Mouse (Mus musculus) gastrocnemius, adult 2 months (tissue): ENCODE measurements around the gene Slc8a1. TPM values are rescaled to one million over a fixed set of nuclear protein-coding genes. Genes with fewer than 3 reads are reported as not detected.

Experiments used
- DNase-seq: peaks from one replicate; pipeline ENCODE4 v3.0.0; 2022
- H3K27ac ChIP-seq: fragments of 200-600 bp; 2 replicates; pipeline ENCODE4 v1.8.1; 2022; ENCODE audit warnings: mild to moderate bottlenecking
- H3K4me3 ChIP-seq: fragments of 200-600 bp; 2 replicates; pipeline ENCODE4 v1.8.1; 2022; ENCODE audit warnings: mild to moderate bottlenecking, moderate library complexity
- CTCF ChIP-seq: fragments of 200-600 bp; IDR thresholded peaks from 2 replicates; pipeline ENCODE4 v1.8.1; 2022; ENCODE audit warnings: antibody characterized with exemption, mild to moderate bottlenecking, moderate library complexity
- intact Hi-C: fragments of 180-260 bp; cut with DNase I; formaldehyde crosslinking; loops from one replicate; pipeline ENCODE4 v1.15.1; 2025
- total RNA-seq, 2 experiments: library from RNA; stranded (reverse); gene quantifications; 2 replicates each; pipeline ENCODE4 v1.2.3; 2021

The Slc8a1 gene
- total RNA-seq, 2 experiments from 2014 or later = 15.9 to 19.9 TPM

DNA sequence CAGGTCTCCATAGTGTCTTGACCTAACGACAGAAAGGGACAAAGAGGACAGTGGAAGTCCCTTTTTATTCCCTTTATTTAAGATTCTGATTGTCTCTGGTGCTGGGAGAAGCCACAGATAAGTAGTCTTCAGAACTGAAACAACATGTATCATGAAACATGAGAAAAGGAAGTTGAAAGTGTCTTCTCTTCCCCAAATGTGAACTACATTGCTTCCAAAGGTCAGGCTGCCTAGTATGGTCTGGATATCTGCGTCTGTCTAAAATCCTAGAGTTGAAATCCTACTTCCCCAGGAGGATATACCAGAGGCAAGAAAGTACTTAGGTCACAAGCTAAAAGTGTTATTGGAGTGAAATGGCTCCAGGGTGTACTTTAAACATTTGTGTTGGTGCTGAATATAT, 34.9 kb downstream of the Slc8a1 start:
- H3K4me3 ChIP-seq = peak overlapping the region; percentile 65
- no peak for TF ChIP-seq CTCF
- H3K27ac ChIP-seq = peak overlapping the region; percentile 61
- intact Hi-C loops = loop anchor here (2.0 kb wide), 1 partner anchor 30 kb away; no protein-coding TSS in a partner anchor
- no peak for DNase-seq

DNA sequence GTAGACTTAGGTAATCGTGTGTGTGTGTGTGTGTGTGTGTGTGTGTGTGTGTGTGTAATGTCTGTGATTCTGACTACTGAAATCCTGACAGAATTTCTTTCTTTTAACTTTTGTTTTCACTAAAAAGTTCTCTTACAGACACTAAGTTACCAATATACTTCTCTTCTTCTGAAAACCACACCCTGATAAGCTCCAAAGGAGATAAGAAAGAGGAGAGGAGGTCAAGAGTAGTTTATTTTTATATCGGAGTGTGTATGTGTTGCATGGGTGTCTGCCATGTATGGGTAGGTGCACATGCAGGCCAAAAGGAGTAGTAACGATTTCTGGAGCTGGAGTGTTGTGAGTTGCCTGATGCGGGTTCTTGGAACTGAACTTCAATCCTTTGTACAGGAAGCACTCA, 36.5 kb downstream of the Slc8a1 start:
- Histone ChIP-seq H3K4me3 (no peak overlapping the region), H3K27ac (no peak overlapping the region)
- DNase-seq = no peak
- intact Hi-C loops = loop anchor here (2.0 kb wide), 1 partner anchor 29 kb away; no protein-coding TSS in a partner anchor
- TF ChIP-seq CTCF = no peak

DNA sequence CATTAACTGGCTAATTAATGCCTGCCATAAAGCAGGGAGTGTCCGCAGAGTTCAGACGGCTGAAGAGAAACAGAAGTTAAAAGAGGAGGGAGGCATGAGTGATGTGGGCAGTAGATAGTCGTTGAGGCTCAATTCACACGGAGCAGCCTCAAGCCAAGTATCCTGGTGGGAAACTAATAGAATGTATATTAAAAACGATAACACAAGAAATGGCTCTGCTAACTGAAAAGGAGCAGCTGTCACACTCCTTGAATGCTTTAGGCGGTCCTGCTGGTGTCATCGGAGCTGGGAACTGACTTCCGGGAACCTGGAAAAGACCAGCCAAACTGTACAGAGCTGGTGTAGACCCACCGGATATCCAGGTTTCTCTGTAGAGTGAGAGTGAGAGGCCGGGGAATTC, 39.4 kb downstream of the Slc8a1 start:
- Histone ChIP-seq H3K4me3 (no peak overlapping the region), H3K27ac (no peak overlapping the region)
- intact Hi-C loops = no loop called here
- TF ChIP-seq CTCF = no peak
- DNase-seq = no peak

DNA sequence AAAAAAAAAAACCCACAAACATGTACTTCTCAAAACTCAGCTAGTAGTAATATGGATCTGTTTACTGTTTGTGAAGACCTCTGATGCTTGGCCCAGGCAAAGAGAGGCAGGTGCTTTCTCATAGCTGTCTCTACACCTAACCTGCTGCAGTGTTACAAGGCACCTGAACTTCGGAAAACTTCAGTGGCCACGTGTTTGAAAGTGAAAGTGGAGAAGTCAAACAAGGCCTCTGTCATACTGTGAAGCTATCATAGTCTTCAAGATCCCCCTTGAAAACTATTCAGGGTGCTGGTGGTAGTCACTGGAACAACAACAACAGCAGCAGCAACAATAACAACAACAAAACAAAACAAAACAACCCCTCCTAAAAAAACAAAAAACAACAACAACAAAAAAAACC, 40.5 kb downstream of the Slc8a1 start:
- Histone ChIP-seq H3K4me3 (no peak overlapping the region), H3K27ac (no peak overlapping the region)
- TF ChIP-seq CTCF = no peak
- no peak for DNase-seq
- intact Hi-C loops = no loop called here

DNA sequence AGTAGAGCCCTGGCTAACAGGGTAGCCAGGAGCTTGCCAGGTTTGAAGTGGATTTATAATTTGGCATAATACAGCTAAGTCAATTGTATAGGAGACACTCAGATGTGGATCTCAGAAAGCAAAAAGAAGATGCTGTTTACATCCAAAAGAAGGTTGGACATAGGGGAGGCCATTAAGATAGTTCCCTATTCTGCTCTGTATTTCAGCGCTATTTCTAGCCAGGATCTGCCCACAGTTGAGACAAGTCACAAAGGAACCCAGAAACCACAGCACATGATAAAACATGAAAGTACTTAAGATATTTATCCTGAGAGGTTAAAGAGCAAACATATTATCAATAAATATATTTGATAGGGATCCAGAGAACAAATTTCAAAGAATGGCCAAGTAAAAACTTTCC, 43.2 kb downstream of the Slc8a1 start:
- intact Hi-C loops = no loop called here
- no peak for DNase-seq
- H3K27ac ChIP-seq = no peak overlapping the region

DNA sequence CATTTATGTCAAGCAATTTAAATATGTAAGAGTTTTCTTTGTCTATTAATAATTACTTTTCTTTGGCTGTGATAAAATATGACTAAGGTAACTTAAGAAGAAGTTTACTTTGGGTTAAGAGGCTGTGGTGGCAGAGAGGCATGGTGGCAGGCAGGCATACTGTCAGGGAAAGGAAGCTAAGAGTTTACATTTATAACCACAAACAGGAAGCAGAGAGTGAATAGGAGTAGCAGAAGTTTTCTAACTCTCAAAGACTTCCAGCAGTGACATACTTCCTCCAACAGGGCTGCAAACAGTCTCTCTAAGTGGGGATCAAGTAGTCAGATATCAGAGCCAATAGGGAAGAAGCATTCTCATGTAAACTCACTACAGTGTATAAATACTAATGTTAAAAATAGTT, 58.6 kb downstream of the Slc8a1 start:
- intact Hi-C loops = no loop called here
- TF ChIP-seq CTCF = no peak
- H3K27ac ChIP-seq = no peak overlapping the region
- no peak for DNase-seq
- H3K4me3 ChIP-seq = no peak overlapping the region

More for the DNA sequence above, 43.2 kb downstream of the Slc8a1 start:
- no peak for TF ChIP-seq CTCF
- H3K4me3 ChIP-seq = no peak overlapping the region

DNA sequence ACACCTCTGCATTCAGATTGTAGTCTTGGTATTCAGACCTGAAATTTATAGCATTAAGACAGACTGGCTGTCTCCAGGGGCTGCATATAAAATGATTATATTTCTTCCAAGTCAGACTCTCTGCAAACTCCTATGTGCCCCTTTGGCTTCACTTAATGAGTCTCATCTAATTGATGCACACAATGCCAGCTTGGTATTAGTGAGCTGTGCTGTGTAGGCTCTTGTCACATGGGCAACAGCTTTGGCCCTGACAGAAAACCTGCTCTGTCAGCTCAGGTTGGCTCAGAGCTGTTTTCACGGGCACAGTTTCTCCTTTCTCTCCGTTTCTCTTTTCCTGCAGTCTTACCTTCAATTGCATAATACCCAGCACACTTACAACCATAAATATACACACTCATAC, 60.7 kb downstream of the Slc8a1 start:
- intact Hi-C loops = no loop called here

DNA sequence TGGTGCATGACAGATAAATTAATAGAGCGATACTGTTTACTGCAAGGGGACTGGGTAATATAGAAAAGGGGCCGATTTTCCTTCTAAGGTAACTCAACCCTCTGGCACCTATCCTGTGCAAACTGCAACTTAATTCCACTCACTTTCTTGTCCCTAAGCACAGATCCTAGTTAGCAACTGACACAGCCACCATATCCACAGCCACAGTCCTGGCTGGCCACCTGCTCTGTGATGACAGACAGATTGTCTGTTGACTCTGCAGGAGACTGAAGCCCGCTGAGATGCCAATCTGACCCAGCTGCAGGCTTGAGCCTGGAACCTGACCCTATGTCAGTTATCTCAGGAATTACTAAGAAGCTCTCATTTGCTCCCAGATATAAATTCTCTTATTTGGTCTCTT, 62.0 kb downstream of the Slc8a1 start:
- peak; percentile 82 for DNase-seq
- intact Hi-C loops = no loop called here

More for the DNA sequence above, 60.7 kb downstream of the Slc8a1 start:
- TF ChIP-seq CTCF = no peak
- no peak for DNase-seq
- Histone ChIP-seq H3K4me3 (no peak overlapping the region), H3K27ac (peak overlapping the region; percentile 86)

DNA sequence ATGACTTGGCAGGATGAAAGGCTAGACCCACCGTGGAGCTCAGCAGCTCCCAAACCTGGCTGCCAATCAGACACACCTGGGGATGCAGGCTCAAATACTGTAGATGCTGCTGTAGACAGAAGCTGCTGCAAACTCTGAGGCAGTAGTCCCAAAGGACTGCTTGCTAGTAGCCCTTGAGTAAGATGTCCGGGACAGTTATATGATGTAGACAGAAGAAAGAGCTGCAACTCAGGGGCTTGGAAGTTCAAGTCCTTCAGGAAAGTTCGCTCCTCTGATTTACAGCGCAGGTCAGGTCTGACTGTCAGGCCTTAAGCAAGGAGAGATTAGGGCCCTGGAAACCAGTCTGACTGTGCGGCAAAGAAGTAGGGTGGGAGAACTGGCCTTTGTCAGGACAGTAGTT, 66.9 kb downstream of the Slc8a1 start:
- no peak overlapping the region for H3K4me3 ChIP-seq
- H3K27ac ChIP-seq = no peak overlapping the region
- intact Hi-C loops = no loop called here
- no peak for TF ChIP-seq CTCF
- no peak for DNase-seq

More for the DNA sequence above, 62.0 kb downstream of the Slc8a1 start:
- H3K4me3 ChIP-seq = no peak overlapping the region
- peak overlapping the region; percentile 86 for H3K27ac ChIP-seq
- TF ChIP-seq CTCF = no peak

DNA sequence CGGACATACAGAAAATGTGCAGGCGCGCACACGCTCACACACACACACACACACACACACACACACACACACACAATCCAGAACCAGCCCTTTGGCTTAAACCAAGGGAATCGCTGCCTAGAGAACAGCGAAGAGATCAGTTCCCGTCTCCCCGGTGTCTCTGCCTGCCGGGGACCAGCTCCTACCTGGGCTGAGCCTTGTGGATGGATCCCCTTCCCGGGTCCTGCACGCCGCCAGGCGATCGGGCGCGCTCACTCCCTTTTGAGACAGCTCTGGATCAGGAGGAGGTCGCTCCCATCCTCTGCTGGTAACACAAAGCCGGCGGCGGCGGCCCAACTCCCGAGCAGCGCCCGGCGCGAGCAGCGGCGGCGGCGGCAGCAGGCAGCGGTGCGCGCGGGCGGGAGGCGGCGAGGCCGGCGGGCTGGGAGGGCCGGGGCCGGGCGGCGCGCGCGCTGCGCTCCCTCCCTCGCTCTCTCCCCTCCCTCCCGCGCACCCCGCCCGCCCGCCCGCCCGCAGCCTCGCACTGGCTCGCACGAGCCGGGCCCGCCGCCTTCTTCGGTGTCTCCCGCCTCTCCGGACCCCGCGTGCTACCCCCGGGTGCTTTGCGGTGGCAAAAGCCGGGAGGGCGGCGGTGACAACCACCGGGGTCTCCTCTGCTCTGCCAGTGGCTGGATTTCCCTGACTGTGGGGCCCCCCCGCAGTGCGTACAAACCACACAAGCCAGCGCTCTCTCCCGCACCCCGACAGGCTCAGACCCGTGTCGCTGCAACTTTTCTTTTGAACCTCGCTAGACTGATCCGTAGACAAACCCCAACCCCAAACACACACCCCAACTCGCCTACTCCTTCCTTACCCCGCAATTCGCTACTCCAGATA, 68.1 kb downstream of the Slc8a1 start:
- intact Hi-C loops = loop anchor here (10.0 kb wide), 3 partner anchors 115 to 475 kb away; no protein-coding TSS in a partner anchor
- peak; percentile 88 for DNase-seq
- TF ChIP-seq CTCF = peak; percentile 9; the same call in 1 of the 2 replicates
- peak overlapping the region; percentile 83 for H3K27ac ChIP-seq
- H3K4me3 ChIP-seq = peak overlapping the region; percentile 87

DNA sequence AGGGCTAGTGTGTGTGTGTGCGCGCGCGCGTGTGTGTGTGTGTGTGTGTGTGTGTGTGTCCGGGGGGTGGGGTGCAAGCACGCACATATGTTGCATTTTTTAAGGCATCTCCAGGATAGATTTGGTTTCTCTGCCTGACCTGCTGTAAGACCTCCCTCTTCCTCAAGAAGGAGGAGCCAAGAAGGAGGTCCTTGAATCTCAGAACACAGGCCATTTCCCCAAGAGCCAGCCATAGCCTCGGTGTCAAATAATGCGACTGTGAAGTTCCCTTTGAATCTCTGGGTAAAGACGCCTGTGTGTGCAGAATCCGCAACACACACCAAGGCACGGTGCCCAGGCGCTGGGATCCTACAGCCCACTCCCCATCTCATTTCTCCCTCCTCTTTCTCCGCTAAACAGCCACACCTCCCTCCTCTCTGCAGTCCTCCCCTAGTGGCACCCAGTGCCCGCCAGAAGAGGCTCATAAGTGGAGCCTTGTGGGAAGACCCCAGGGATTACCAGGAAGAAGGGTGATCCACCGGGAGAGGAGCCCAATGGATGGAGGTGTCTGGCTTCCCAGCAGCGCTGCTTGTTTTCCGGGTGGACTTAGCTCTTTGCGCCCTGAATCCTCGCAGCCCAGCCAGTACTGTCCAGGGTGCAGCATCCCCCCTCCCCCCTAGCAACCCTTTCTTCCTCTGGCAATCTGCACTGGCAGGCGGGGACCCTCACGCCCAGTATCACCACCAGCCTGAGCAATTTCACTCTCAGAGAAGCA, 68.9 kb downstream of the Slc8a1 start:
- Histone ChIP-seq H3K4me3 (peak overlapping the region; percentile 87), H3K27ac (peak overlapping the region; percentile 83)
- no peak for TF ChIP-seq CTCF
- DNase-seq = peak; percentile 50
- intact Hi-C loops = loop anchor here (10.0 kb wide), 3 partner anchors 116 to 474 kb away; no protein-coding TSS in a partner anchor

DNA sequence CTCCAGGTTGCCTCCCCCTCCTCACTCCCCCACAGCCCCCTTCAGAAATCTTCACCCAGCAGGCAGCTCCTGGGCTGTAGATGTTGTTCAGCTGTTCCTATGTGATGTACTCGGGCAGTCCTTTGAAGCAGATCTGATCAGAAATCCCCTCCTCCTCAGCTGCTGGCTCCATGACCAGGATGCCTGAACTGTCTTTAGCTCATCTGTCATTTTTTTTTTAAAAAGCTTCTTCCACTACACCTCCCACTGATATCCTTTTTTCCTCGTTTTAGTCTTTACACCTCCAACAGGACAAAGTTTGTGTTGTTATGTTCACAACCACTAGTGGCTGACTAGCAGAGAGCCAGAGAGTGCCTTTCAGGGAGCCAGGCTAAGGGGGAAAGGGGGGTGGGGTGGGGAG, 69.7 kb downstream of the Slc8a1 start:
- intact Hi-C loops = loop anchor here (10.0 kb wide), 3 partner anchors 116 to 474 kb away; no protein-coding TSS in a partner anchor
- H3K4me3 ChIP-seq = peak overlapping the region; percentile 87
- no peak overlapping the region for H3K27ac ChIP-seq
- no peak for TF ChIP-seq CTCF
- DNase-seq = no peak

DNA sequence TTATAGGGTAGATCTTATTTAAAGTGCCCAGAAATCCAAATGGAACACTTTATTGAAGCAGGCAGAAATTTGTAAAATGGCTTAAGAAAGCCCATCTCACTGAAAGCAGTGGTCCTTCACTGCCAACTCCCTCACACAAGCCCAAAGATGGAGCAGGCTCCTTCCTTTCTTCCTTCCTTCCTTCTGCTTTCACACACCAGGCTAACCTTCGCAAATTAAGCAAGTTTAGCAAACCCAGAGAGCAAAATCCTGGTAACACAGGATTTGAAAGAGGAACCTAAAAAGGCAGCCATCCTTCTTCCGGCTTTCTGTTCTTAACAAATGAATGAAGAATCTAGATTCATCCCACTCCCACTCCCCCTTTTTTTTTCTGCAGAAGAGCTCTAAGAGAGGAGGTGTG, 70.2 kb downstream of the Slc8a1 start:
- H3K27ac ChIP-seq = no peak overlapping the region
- no peak for DNase-seq
- no peak overlapping the region for H3K4me3 ChIP-seq
- intact Hi-C loops = loop anchor here (10.0 kb wide), 3 partner anchors 117 to 473 kb away; no protein-coding TSS in a partner anchor
- no peak for TF ChIP-seq CTCF
